Mouse (Mus musculus): ENCODE measurements around the gene Surf6. TPM values are rescaled to one million over a fixed set of nuclear protein-coding genes. Genes with fewer than 3 reads are reported as not detected.

Gene Surf6
- total and polyA plus RNA-seq, 3 experiments, result 61.8 to 65.9 TPM; not detected in 1

GRCm38 (mm10) chr2:26916738-26917137 is 14.1 kb upstream of the Surf6 start:
- Histone ChIP-seq H3K4me1 (ENCODE audit: control insufficient read depth in 1 of 2, insufficient read depth in 2 of 2, low read length in 2 of 2) (peaks cover 0 to 18% of the 10 kb centered on the region in 2 experiments; a peak in 2 of 4 replicates), H3K79me2 (ENCODE audit: control insufficient read depth, insufficient read depth, low read length, poor library complexity) (peaks cover 53% of the 10 kb centered on the region), H3K4me3 (ENCODE audit: control insufficient read depth in 1 of 2, insufficient read depth in 1 of 2, low read depth in 2 of 2, low read length in 2 of 2) (peak overlapping the region; percentile 76 to 92), H3K36me3 (ENCODE audit: control insufficient read depth in 1 of 2, insufficient read depth in 2 of 2, low read length in 2 of 2) (peaks cover 5 to 18% of the 10 kb centered on the region in 2 experiments; a peak in 3 of 4 replicates), H3K9me3 (replicated peaks; ENCODE audit: insufficient read depth, low read length) (no peaks in the 10 kb centered on the region), H3K27ac (ENCODE audit: control insufficient read depth, low read depth, low read length) (peak overlapping the region; percentile 67), H3K27me3 (ENCODE audit: control insufficient read depth in 1 of 2, insufficient read depth in 2 of 2, low read length in 2 of 2) (no peaks in the 10 kb centered on the region), H3K9ac (ENCODE audit: control insufficient read depth, low read depth, low read length, poor library complexity, severe bottlenecking) (peak overlapping the region; percentile 89)
- TF ChIP-seq POLR2AphosphoS2 (IDR thresholded peaks at IDR 0.05; ENCODE audit: low read length), result 0 out of 2 replicates have a peak, but pooled peaks have one; percentile 3
- TF ChIP-seq MAZ (IDR thresholded peaks at IDR 0.05; ENCODE audit: low read depth, low read length), result no peak
- TF ChIP-seq MYB (IDR thresholded peaks at IDR 0.05; ENCODE audit: low read depth, low read length), result no peak
- TF ChIP-seq MEF2A (IDR thresholded peaks at IDR 0.05; ENCODE audit: extremely low read depth, insufficient replicate concordance, low read depth, low read length, poor library complexity, severe bottlenecking), result no peak
- TF ChIP-seq POLR2A (IDR thresholded peaks at IDR 0.05; ENCODE audit: control insufficient read depth in 1 of 2, insufficient read depth in 1 of 2, low read depth in 1 of 2, low read length in 2 of 2, poor library complexity in 1 of 2), result peak in 1 of 2 experiments; percentile 16; a peak in 1 of 4 replicates
- DNase-seq (ENCODE audit: low read depth, low spot score), result no peak

GRCm38 (mm10) chr2:26915927-26916728 is 13.4 kb upstream of the Surf6 start, which contains the start of the genes Surf2 and Surf1:
TSS of gene Surf2 (plus strand) at chr2:26916367.
TSS of gene Surf1 (minus strand) at chr2:26916530.
- Histone ChIP-seq H3K4me3 (ENCODE audit: control insufficient read depth in 1 of 2, insufficient read depth in 1 of 2, low read depth in 2 of 2, low read length in 2 of 2) (peak within 1 kb of the TSS; percentile 76 to 92), H3K4me1 (ENCODE audit: control insufficient read depth in 1 of 2, insufficient read depth in 2 of 2, low read length in 2 of 2) (peaks cover 0 to 18% of the 10 kb centered on the region in 2 experiments; a peak in 2 of 4 replicates), H3K9me3 (replicated peaks; ENCODE audit: insufficient read depth, low read length) (no peaks in the 10 kb centered on the region), H3K36me3 (ENCODE audit: control insufficient read depth in 1 of 2, insufficient read depth in 2 of 2, low read length in 2 of 2) (peaks cover 5 to 18% of the 10 kb centered on the region in 2 experiments; a peak in 3 of 4 replicates), H3K9ac (ENCODE audit: control insufficient read depth, low read depth, low read length, poor library complexity, severe bottlenecking) (peak within 1 kb of the TSS; percentile 89), H3K79me2 (ENCODE audit: control insufficient read depth, insufficient read depth, low read length, poor library complexity) (peaks cover 59% of the 10 kb centered on the region), H3K27ac (ENCODE audit: control insufficient read depth, low read depth, low read length) (peak within 1 kb of the TSS; percentile 67), H3K27me3 (ENCODE audit: control insufficient read depth in 1 of 2, insufficient read depth in 2 of 2, low read length in 2 of 2) (no peaks in the 10 kb centered on the region)
- peak; percentile 90 for DNase-seq (ENCODE audit: low read depth, low spot score)
- TF ChIP-seq UBTF (IDR thresholded peaks at IDR 0.05; ENCODE audit: borderline replicate concordance, insufficient read depth, low read depth, low read length) (no peak), NELFE (IDR thresholded peaks at IDR 0.05; ENCODE audit: low read depth, low read length) (peak; percentile 94), USF1 (IDR thresholded peaks at IDR 0.05; ENCODE audit: low read depth, low read length) (peak; percentile 87), E2F4 (IDR thresholded peaks at IDR 0.05; ENCODE audit: borderline replicate concordance, low read depth, low read length) (no peak), RAD21 (IDR thresholded peaks at IDR 0.05; ENCODE audit: low read depth, low read length) (no peak), MAZ (IDR thresholded peaks at IDR 0.05; ENCODE audit: low read depth, low read length) (peak; percentile 60), POLR2AphosphoS5 (IDR thresholded peaks at IDR 0.05; ENCODE audit: borderline replicate concordance, low read depth, low read length) (0 out of 2 replicates have a peak, but pooled peaks have one; percentile 27), ZC3H11A (IDR thresholded peaks at IDR 0.05; ENCODE audit: low read depth, low read length) (no peak), ZNF384 (IDR thresholded peaks at IDR 0.05; ENCODE audit: low read depth, low read length) (no peak), POLR2AphosphoS2 (IDR thresholded peaks at IDR 0.05; ENCODE audit: low read length) (peak; percentile 93), ETS1 (IDR thresholded peaks at IDR 0.05; ENCODE audit: low read depth, low read length) (peak; percentile 57; the same call in 1 of the 2 replicates), MEF2A (IDR thresholded peaks at IDR 0.05; ENCODE audit: extremely low read depth, insufficient replicate concordance, low read depth, low read length, poor library complexity, severe bottlenecking) (no peak), CTCF (IDR thresholded peaks at IDR 0.05 in 2 of 3, conservative IDR thresholded peaks at IDR 0.05 in 1 of 3; ENCODE audit: control insufficient read depth in 1 of 3, insufficient read depth in 1 of 3, low read depth in 2 of 3, low read length in 3 of 3, poor library complexity in 1 of 3, severe bottlenecking in 1 of 3) (no peak), EP300 (IDR thresholded peaks at IDR 0.05; ENCODE audit: low read depth in 1 of 2, low read length in 2 of 2) (peak in 1 of 2 experiments; percentile 7; a peak in 1 of 4 replicates), RCOR1 (IDR thresholded peaks at IDR 0.05; ENCODE audit: low read depth, low read length) (no peak), GABPA (IDR thresholded peaks at IDR 0.05; ENCODE audit: low read depth, low read length) (no peak), KAT2A (conservative IDR thresholded peaks at IDR 0.05; ENCODE audit: low read depth, low read length) (0 out of 2 replicates have a peak, but pooled peaks have one; percentile 54), GATA1 (IDR thresholded peaks at IDR 0.05; ENCODE audit: low read depth, low read length) (no peak), POLR2A (IDR thresholded peaks at IDR 0.05; ENCODE audit: control insufficient read depth in 1 of 2, insufficient read depth in 1 of 2, low read depth in 1 of 2, low read length in 2 of 2, poor library complexity in 1 of 2) (peak; percentile 52 to 92), SIN3A (IDR thresholded peaks at IDR 0.05; ENCODE audit: low read length) (peak; percentile 94), ELF1 (IDR thresholded peaks at IDR 0.05; ENCODE audit: low read depth, low read length) (peak; percentile 87), CHD1 (IDR thresholded peaks at IDR 0.05; ENCODE audit: low read depth, low read length) (peak; percentile 93; the same call in 1 of the 2 replicates), MYB (IDR thresholded peaks at IDR 0.05; ENCODE audit: low read depth, low read length) (no peak; the same call in 1 of the 2 replicates), MXI1 (IDR thresholded peaks at IDR 0.05; ENCODE audit: low read depth, low read length) (peak; percentile 98), CHD2 (IDR thresholded peaks at IDR 0.05; ENCODE audit: low read length) (no peak), TBP (IDR thresholded peaks at IDR 0.05; ENCODE audit: low read depth, low read length) (peak; percentile 66), ZMIZ1 (IDR thresholded peaks at IDR 0.05; ENCODE audit: low read depth, low read length) (peak; percentile 77), HCFC1 (IDR thresholded peaks at IDR 0.05; ENCODE audit: low read depth, low read length) (peak; percentile 85)

All from MEL (cell line).